ENCODE assay signal across 9 mouse cellular contexts in the genomic region with DNA sequence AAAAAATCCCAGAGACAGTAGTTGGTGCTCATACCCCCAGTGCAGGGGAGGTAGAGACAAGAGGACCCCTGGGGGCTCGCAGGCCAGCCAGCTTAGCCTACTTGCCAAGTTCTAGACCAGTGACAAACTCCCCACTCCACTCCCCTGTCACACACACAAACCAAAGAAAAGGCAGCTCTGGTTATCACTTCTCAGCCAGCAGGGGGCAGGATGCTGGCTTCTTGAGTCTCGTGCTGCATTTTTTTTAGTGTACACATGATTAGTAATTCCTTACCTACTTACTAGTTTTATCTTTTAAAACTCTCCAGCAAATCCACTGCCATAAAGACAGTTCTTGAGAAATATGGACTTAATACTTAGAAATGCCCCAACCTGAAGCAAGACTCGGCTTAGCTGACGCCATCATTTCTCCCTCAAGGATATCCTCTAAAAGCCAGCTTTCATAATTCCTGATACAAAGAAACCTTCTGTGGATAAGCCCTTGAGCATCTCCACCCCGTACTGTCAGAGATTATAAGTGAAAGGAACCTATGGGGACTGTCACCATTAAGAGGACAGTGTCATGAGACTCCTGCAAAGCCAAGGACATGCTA. TPM values are rescaled to one million over a fixed set of nuclear protein-coding genes. Genes with fewer than 3 reads are reported as not detected.
DNase-seq lines count a peak whose midpoint lies in the region; ATAC-seq and TF ChIP-seq lines count a peak whose summit lies in the region.
"Had no signal": no experiment of that assay in that cellular context is flagged by ENCODE, and none has a peak within 500 bp of the region (broad histone marks: within the 10 kb centered on the region; RNA-seq: fewer than 3 reads in every experiment).

No protein-coding gene starts in this region.

- H3K27ac ChIP-seq in heart, adult 2 months: peak overlapping the region; percentile 60
- no peak overlapping the region for H3K27ac ChIP-seq in heart, embryonic 11.5 days (ENCODE audit: low read depth, low read length)
- H3K27ac ChIP-seq in spleen, adult 2 months (ENCODE audit: insufficient read depth, low read length): no peak overlapping the region
- H3K27ac ChIP-seq: midbrain, embryonic 12.5 days had no signal

- TF ChIP-seq POLR2A in heart, adult 2 months (IDR thresholded peaks at IDR 0.05; ENCODE audit: insufficient read depth, low read depth, low read length): no peak
- no peak for TF ChIP-seq POLR2A in spleen, adult 2 months (IDR thresholded peaks at IDR 0.05; ENCODE audit: low read depth, low read length)

- no peak overlapping the region for H3K4me3 ChIP-seq in heart, adult 2 months
- no peak overlapping the region for H3K4me3 ChIP-seq in heart, embryonic 11.5 days (ENCODE audit: low read depth, low read length)
- no peak overlapping the region for H3K4me3 ChIP-seq in spleen, adult 2 months (ENCODE audit: extremely low read depth, insufficient read depth, insufficient read length)
- H3K4me3 ChIP-seq: midbrain, embryonic 12.5 days had no signal

- peak; percentile 23 to 45 for DNase-seq in heart, adult 2 months
- no peak for DNase-seq in spleen, adult 2 months (ENCODE audit: low read depth in 1 of 2, low spot score in 2 of 2)
- no peak for DNase-seq in spleen, postnatal 14 days (ENCODE audit: low spot score in 2 of 2)
- DNase-seq in adrenal gland, postnatal 36 days: peak; percentile 52 to 61
- peak; percentile 39 for DNase-seq in lung, postnatal 25 days (ENCODE audit: low spot score)
- DNase-seq in ovary, postnatal 14 days (ENCODE audit: low spot score): no peak
- DNase-seq in urinary bladder, postnatal 10 days (ENCODE audit: low spot score): no peak

- intact Hi-C loops in heart, adult 2 months (cut with DNase I): loop anchor here (5.0 kb wide), 2 partner anchors 79 to 139 kb away; partner anchors contain the start of gene Hephl1

- WGBS in heart, adult 2 months: 65% methylated on average over 5 of the region's 5 CpGs
- WGBS in heart, embryonic 11.5 days (ENCODE audit: insufficient replicate concordance): 66% methylated on average over 5 of the region's 5 CpGs
- 69% methylated on average over 5 of the region's 5 CpGs for WGBS in spleen, adult 2 months

- TF ChIP-seq EP300 in heart, adult 2 months (IDR thresholded peaks at IDR 0.05; ENCODE audit: insufficient read depth, low read depth, low read length): no peak

- peaks cover 2% of the 10 kb centered on the region; the same call in 1 of the 2 replicates for H3K4me1 ChIP-seq in heart, adult 2 months (ENCODE audit: control insufficient read depth, insufficient read depth, low read length)
- H3K4me1 ChIP-seq in heart, embryonic 11.5 days (ENCODE audit: control insufficient read depth, insufficient read depth, low read length): no peaks in the 10 kb centered on the region; the same call in 1 of the 2 replicates
- no peaks in the 10 kb centered on the region; the same call in 1 of the 2 replicates for H3K4me1 ChIP-seq in spleen, adult 2 months (ENCODE audit: control insufficient read depth, insufficient read depth, insufficient read length)

- no peaks in the 10 kb centered on the region for H3K27me3 ChIP-seq in heart, adult 2 months (ENCODE audit: control insufficient read depth, insufficient read depth, low read length)
- H3K27me3 ChIP-seq in heart, embryonic 11.5 days (ENCODE audit: control insufficient read depth, insufficient read depth, low read length): no peaks in the 10 kb centered on the region
- no peaks in the 10 kb centered on the region for H3K27me3 ChIP-seq in spleen, adult 2 months (ENCODE audit: control insufficient read depth, insufficient read depth, low read length)
- H3K27me3 ChIP-seq: midbrain, embryonic 12.5 days had no signal

- no peak overlapping the region for H3K4me2 ChIP-seq in heart, embryonic 11.5 days
- H3K4me2 ChIP-seq: midbrain, embryonic 12.5 days had no signal

- TF ChIP-seq CTCF in heart, adult 2 months (IDR thresholded peaks at IDR 0.05): peak; percentile 80
- TF ChIP-seq CTCF in spleen, adult 2 months (IDR thresholded peaks at IDR 0.05; ENCODE audit: extremely low read depth, insufficient read depth, insufficient read length, insufficient replicate concordance): peak; percentile 56; the same call in 1 of the 2 replicates

- no peaks in the 10 kb centered on the region for H3K79me2 ChIP-seq in heart, adult 2 months (replicated peaks; ENCODE audit: control insufficient read depth, insufficient read depth, low read length)

- no peaks in the 10 kb centered on the region for H3K9me3 ChIP-seq in heart, embryonic 11.5 days (replicated peaks; ENCODE audit: control insufficient read depth, low read length)
- H3K9me3 ChIP-seq: midbrain, embryonic 12.5 days had no signal

- no peak overlapping the region for H3K9ac ChIP-seq in heart, adult 2 months (ENCODE audit: low read depth, low read length)
- H3K9ac ChIP-seq in heart, embryonic 11.5 days (ENCODE audit: low read depth, low read length): no peak overlapping the region
- H3K9ac ChIP-seq: midbrain, embryonic 12.5 days had no signal

- no peak for ATAC-seq in heart, embryonic 11.5 days (replicated peaks; ENCODE audit: insufficient number of reproducible peaks, low FRiP score, low TSS enrichment)

- no peaks in the 10 kb centered on the region for H3K36me3 ChIP-seq in heart, adult 2 months (ENCODE audit: control insufficient read depth, insufficient read depth, low read length)
- no peaks in the 10 kb centered on the region for H3K36me3 ChIP-seq in heart, embryonic 11.5 days (ENCODE audit: control insufficient read depth, insufficient read depth, low read length)
- peaks cover 7% of the 10 kb centered on the region; the same call in 1 of the 2 replicates for H3K36me3 ChIP-seq in spleen, adult 2 months (ENCODE audit: control insufficient read depth, insufficient read depth, low read length)

RNA-seq across cellular contexts. Expression of gene Panx1, which starts 11.6 kb away (rescaled TPM):
- 1 to 10 TPM; 3.8 to 4.5 TPM for total RNA-seq in heart, adult 2 months (2021)
- 5.6 and 6.0 TPM in 2 replicates for polyA plus RNA-seq in heart, adult 2 months (2012; rRNA removed)
- 30.1 and 30.4 TPM in 2 replicates for polyA plus RNA-seq in heart, embryonic 11.5 days (2014; fragmentation: Nextera tagmentation; extraction: Ambion mirVana)
- polyA plus RNA-seq in spleen, adult 2 months (2012; rRNA removed): 52.9 and 69.7 TPM in 2 replicates
- 1 to 10 TPM; 8.8 to 9.9 TPM for total RNA-seq in adrenal gland, postnatal 36 days (2021)

Comparison
In these comparisons a context has a peak if more than half of its experiments do, and no peak if none do; other contexts are left out.
1. DNase-seq: peak in heart, adult 2 months (2 of 2), adrenal gland, postnatal 36 days (2 of 2) and lung, postnatal 25 days (single experiment); none in spleen, adult 2 months (0 of 2), spleen, postnatal 14 days (0 of 2), ovary, postnatal 14 days (single experiment) and urinary bladder, postnatal 10 days (single experiment).